Mouse (Mus musculus) neutrophil, adult 5-6 weeks (primary cell): ENCODE results near the gene Kansl2. TPM values are rescaled to one million over a fixed set of nuclear protein-coding genes. Genes with fewer than 3 reads are reported as not detected.
"Not testable (repeated sequence)": the region's sequence is repeated elsewhere in the genome, so short reads cannot be mapped to it uniquely, and the experiment has no call there.

ENCODE experiments used
- ATAC-seq: fragments of 151-379, 151-347 bp; 2 replicates; pipeline ENCODE4 v1.8.0; 2017; ENCODE audit warnings: mild to moderate bottlenecking, moderate TSS enrichment; ENCODE audit not compliant: insufficient number of reproducible peaks, poor library complexity, low FRiP score, severe bottlenecking; ENCODE audit errors: extremely low read depth
- total RNA-seq: library from RNA; stranded (forward); fragments of 200-1000 nt; gene quantifications from 2 replicates; pipeline ENCODE4 v1.2.3, GENCODE M21; 2017

Kansl2 gene
- total RNA-seq, 1 experiment from 2014 or later, result 42.1 TPM

DNA sequence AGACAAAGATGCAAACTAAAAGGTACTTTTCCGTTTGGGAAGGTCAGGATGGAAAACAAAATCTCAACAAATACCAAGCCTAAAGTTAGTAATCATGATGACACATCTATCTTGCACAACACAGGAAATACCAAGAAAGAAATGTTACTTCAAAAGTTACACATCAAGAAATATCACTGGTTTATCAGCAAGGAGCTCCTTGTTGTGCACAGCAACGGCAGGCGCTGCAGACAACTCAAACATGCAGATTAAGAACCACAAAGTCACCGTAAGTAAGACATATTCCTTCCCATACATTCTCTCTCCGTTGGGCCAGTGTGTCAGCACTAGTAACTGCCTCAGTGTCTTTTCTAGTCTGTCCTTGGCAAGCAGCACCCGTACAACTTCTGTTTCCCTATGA is 7.0 kb upstream of the Kansl2 start:
- ATAC-seq, result no peak

DNA sequence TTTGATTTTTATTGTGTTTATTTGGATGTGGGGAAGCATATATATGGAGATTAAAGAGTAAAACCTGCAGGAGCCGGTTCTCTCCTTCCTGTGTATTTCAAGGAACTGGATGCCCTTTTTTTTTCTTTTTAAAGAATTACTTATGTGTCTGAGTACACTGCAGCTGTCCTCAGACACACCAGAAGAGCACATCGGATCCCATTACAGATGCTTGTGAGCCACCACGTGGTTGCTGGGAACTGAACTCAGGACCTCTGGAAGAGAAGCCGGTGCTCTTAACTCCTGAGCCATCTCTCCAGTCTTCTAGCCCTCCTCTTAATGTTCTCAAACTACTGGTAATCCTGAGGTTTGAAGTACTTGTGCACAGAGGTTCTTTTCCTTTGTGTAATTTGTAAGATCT is 3.9 kb upstream of the Kansl2 start:
- ATAC-seq, result no peak

DNA sequence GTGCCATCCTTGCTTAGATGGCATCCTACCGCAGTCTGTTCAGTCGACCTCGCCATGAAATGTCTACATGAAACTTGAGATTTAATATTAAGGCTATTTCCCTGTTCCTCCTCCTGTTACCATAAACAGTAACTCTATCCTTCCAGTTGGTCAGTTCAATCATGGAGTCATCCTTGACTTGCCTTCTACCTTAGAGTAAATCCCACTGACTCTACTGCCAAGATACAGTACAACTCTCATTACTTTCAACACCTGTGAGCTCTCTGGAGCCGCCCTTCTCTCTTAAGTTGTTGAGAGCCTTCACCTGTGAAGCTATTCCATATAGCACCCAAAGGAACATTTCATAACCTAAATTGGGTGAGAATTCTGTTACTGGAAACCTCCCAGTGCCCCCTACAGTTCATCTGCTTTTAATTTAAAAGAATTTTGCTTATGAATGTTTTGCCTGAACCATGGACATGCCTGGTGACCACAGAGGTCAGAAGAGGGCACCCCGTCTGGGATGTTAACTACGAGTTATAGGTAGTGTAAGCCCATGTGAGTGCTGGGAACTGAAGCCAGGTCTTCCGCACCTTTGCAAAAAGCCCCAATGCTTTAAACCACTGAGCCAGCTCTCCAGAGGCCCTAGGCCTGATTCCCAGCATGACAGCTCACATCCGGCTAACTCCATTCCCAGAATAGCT is 2.9 kb upstream of the Kansl2 start:
- ATAC-seq, result no peak

DNA sequence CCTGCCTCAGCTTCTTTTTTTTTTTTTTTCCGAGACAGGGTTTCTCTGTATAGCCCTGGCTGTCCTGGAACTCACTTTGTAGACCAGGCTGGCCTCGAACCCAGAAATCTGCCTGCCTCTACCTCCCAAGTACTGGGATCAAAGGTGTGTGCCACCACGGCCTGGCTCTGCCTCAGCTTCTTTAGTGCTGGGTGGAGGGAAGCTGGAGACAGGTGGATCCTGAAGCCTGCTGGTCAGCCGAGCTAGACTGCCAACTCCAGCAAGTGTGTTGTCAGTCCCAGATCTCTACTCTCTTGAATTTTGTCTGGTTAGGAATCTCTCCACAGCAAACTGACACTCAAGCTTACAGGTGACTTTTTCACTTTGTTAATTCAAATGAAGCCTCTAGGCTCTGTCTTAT is 1.9 kb upstream of the Kansl2 start:
- ATAC-seq, result no peak

DNA sequence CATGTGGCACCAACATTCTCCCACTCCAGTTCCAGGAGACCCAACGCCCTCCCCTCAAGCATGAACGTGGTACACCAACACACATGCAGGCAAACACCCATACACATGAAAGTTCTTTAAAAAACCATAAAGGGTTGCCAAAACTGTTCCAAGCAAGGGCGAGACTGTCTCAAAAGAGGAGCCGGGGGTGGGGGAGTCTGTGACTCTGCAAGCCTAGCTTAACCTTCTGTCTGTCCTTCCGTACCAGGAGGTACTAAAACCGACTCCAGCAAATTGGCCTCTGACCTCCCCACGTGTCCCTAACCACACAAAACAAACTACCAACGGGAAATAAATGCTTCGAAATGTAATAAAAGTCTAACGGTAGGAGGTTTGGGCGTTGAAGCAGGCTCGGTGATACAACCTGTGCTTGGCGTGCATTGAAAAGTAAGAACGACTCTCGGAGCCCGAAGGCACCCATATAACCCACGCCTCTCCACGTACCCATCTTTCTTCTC is 981 bp downstream of the Kansl2 start:
- ATAC-seq, result no peak

DNA sequence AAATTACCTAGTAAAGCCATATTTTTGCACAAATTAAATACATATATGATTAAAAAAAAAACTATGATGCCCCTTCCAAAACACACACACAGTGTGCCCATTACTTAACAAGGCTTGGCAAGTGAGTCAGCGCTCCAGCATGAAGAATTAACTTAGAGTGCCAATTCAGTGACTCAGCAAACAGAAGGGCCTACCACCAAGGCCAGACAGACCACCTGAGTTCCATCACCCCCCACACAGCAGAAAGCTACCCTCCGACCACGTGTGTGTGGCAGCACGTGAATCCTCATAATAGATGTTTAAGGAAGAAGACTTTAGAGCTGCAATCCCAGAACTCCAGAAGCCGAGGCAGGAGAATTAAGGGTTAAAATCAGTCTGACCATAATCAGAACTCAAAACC is 1.8 kb downstream of the Kansl2 start:
- no peak for ATAC-seq

DNA sequence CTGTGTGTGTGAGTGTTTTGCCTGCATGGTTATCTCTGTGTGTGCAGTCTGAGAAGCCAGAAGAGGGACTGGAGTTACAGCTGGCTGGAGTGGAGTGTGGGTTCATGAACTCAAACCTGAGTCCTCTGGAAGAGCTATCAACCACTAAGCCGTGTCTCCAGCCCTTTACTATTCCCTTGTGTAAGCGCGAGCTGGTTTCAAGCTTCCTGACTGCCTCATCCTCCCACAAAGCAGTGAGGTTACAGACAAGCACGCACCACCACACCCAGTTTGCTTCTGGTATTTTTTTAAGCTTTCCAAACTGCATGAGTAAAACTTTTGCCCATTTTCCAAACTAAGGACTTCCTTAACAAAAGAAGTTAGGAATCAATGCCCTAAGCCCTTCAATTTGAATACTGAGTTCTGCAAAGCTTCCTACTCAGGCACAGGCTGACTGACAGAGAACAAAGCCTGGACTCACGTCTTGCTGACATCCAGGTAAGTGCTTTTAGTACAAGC is 5.9 kb downstream of the Kansl2 start:
- no peak for ATAC-seq

DNA sequence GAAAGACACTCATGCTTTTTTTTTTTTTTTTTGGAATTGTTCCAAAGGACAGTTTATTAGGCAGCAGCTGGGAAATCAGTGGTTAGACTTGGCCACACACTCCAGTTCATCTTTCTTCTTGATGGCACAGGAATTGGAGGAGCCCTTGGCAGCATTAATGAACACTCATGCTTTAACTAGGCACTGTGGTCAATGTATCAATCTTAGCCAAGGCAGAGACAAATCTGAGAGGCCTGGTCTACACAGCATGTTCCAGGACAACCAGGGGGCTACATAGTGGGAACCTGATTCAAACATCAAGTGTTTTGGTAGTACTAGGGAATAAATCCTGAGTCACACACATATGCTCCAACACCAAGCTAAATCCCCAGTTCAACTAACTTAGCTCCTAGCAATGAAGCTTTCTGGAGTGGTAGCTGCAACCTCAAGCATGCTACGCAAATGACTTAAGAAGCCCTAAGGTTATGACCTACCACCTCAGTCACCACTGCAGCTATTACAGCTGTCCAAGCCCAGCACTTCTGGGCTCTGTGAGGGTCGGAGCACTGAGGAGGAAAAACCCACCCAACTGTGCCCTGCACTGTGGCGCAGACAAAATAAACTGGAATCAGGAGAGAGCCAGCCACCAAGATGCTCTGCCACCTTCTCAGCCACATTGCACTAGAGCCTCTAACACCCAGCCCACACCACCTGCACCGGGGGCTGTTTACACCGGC is 6.8 kb downstream of the Kansl2 start:
- ATAC-seq, result no peak

DNA sequence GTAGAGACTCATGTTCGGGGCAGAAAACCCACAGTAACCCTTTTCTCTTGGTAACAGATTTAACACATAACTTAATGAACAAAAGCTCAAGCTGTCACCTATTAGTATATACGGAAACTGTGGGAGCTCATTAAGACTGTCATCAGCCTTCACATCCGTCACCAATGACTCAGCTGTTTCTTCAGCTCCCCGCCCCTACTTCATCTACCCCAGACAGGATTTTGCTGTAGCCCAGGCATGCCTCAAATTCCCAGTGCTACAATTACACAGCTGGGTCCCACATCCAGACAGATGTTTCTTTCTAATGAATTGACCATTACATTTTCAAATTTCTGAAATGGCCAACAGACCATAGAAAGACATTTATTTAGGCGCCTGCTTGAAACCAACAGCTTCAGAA is 8.0 kb downstream of the Kansl2 start:
- ATAC-seq, result no peak

DNA sequence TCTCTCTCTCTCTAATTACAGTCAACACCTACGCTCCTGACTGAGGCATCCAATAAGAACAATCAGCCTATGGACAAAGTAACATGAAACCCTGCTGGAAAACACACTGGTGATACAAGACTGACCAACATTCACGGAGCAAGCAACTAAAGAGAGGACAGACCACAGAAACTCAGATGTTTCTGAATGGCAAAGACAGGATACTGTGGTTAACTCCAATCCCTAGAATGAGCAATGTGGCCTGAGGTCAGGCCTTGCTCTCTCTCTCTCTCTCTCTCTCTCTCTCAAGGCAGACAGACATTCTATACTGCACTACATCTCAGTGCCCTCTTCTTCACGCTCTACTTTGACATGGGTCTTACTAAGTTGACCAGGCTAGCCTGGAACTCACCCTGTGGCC is 12.8 kb downstream of the Kansl2 start:
- ATAC-seq, result no peak

DNA sequence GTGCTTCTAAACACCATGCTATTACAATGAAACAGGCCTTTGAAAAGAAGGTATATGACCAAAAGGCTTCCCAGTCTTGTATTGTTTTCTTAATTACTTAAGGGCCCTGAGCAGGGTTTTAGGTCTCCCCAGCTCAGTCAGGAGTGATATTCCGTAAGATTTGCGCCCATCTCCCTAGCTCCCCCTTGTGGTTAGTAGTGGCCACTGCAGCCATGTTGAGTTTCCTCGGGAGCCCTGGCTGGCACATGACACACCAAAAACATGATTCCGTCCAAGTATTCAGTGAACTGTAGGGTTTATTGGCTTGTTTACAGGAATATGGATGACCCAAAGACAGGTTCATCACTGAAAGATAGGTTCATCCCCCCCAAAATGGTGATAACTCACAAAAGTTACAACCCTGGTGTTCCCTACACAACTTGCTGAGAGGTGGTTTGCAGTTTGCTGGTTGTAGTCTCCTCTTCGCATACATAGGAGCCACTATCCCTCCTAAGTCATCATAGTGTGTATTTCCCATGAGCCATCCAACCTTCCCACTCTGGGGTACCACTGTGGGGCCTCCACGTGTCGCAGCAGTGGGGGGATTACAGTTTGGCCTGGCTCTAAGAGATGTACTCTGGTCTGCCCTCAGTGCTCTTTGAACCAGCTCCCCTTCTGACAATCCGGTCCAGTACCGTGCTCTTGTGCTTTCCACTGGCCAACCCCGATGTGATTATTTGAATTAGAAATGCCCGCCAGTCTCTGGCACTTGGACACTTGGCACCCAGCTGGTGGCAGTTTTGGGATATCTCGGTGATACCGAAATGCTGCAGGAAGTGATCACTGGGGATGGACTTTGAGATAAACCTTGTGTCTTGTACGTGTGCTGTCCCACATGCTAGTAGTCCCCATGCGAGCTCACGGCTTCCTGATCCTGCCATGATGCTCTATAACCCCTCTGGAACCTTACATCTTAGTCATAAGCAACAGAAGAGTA is 16.4 kb downstream of the Kansl2 start:
- ATAC-seq, result peak; percentile 74

DNA sequence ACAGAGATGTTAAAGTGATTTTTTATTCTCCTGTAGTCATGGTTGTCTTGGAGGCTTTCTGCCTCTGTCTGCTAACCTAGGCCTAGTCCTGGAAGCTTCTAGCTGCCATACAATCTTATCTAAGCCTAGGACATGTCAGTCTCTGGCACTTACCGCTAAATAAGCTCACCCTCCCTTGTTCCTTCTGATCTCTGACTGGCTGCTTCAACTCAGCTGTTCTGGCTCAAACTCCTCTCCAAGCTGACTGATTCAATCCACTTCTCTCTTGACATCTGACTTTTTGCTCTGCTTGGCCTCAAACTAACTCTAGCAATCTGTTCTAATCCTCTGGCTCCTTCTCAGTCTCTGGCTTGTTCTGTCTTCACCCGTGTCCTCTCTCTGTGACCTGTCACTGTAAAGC is 19.2 kb downstream of the Kansl2 start:
- ATAC-seq, result not testable (repeated sequence)

DNA sequence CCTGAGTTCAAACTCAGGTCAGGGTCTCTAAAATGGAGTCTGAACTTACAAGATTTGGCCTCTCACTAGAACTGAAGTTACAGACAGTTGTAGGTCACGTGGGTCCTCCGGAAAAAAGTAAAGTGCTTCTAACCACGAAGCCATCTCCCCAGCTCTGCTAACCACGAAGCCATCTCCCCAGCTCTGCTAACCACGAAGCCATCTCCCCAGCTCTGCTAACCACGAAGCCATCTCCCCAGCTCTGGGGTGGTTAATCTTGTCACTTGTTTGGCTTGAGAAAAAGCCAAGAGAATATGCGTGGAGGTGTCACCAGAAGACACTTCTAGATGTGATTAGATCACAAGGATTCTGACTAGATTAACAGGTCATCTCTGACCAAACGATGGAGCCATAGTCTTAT is 19.9 kb downstream of the Kansl2 start:
- peak; percentile 23; the same call in 1 of the 2 replicates for ATAC-seq

DNA sequence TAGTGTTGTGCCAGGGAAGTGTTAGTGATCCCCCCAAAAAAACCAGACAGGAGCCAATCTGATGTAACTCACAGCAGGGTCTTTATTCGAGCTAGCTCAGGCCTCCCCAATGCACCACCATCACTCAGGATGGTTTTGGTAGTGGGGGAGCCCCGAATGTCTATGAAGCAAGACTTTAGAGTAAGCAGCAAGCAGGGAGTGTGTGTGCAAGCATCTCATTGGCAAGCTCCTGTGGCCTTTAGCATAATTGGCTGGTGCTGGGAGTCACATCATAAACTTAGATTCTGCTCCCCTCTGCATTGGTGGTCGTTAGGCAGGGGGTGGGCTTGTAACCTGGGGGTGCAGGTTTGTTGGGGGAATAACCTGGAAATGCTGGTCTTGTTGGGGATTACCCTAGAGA is 20.4 kb downstream of the Kansl2 start:
- ATAC-seq, result not testable (repeated sequence)

DNA sequence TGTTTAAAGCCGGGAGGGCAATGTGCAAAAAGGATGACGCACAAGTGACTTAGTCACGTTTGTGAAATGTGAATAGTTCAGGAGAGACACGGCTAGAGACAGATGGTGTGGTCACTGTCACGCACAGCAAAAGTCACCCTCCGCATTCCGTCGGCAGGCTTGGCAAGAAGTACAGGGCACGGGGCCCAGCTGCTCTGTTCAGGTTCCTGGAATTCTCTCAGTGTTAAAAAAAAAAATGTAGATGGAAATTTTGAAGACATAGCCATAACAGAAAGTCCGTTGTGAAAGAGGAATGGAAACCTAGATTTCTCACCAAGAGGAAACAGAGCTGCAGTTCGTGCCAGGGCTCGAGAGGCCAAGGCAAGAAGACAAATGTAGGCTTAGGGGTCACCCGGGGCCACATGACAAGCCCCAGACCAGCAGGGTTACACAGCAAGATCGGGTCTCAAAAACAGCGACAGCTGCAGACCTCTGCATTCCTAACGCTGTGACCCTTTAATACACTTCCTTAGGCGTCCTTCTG is 21.2 kb downstream of the Kansl2 start:
- ATAC-seq, result no peak

DNA sequence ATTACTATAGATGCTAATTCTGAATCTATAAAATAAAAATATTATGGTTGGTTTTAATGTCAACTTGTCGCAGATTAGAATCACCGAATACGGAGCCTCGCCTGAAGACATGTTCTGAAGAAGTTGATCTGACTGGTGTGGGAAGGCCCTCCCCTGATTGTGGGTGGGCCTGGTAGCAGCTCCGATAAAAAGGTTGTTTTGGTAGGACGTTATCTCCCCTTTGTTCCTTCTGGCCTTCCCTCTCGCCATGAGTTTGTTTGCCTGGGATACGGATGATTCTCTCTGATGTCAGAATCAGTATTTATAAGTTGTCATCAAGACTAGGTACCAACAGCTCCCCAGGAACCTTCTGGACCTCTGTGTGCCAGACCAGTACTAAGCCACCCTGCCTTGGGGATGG is 21.8 kb downstream of the Kansl2 start:
- ATAC-seq, result no peak

DNA sequence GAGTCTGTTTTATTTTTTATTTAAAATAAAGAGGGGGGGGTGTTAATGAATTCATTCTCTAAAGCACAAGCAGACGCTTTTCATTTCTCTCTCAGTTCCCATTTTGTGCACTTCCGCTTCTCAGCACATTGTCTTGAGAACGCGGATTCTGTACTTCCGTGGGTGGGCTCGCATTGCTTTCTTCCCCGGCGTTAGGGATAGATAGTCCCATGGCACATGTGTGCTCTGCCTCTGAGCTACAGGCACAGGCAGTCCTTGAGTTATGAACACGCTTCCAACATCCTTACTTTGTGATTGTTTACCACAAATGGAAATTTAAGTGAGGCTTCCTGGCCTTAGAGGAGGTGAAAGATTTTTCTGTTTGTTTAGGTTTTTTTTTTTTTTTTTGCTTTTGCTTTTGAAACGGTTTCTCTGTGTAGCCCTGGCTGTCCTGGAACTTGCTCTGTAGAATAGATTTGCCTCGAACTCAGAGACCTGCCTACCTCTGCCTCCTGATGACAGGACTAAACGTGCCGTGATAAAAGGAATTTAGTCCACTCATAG is 22.6 kb downstream of the Kansl2 start:
- ATAC-seq, result peak; percentile 52

DNA sequence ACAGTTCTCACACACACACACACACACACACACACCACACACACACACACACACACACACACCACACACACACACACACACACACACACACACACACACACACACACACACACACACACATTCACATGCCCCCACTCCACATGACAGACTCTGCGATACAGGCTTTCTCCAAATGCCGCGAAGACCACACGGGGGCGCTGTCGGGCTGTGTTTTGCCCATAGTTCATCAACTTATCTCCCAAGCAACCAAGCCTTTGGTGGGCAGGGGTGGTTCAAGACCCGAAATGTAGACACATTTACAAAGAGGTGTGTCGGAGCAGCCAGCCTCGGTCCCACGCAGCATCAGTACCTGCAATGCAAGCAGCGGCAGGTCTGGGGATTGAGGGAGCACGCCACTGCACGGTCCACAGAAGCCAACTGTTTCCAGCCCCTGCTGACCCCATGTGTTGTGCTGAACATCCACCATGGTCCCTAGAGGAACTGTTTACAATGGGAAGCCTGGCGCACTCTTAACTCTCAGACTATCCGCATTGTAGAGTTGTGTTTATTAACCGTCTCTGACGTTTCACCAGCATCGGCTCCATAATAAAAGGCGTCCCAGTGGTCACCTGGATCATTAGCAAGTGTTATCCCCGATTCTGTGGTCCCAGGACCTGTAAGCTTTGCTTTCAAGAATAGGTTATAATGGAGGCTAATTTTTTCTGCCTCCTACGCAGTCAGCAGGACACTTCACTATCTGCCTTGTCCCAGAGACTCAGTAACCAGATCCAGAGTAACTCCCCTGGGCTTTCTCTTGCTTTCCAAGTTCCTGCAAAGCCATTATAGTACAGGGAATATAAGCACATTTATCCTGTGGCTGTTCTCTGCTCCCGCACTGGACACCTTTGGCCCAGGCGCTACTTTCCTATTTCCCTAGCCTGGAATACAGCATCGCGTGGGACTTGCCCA is 23.4 kb downstream of the Kansl2 start:
- peak; percentile 74 for ATAC-seq
